In genomic region chr2:79254588-79255191, GRCm38 (mm10) we compare ENCODE assay signal across 9 mouse cellular contexts. TPM values are rescaled to one million over a fixed set of nuclear protein-coding genes. Genes with fewer than 3 reads are reported as not detected.
A peak's percentile ranks its signal among the peaks of the same experiment; 100 is the strongest.
DNase-seq lines count a peak whose midpoint lies in the region; ATAC-seq lines count a peak whose summit lies in the region.
"Had no signal": no experiment of that assay in that cellular context is flagged by ENCODE, and none has a peak within 500 bp of the region (broad histone marks: within the 10 kb centered on the region; RNA-seq: fewer than 3 reads in every experiment).

No protein-coding gene starts in this region.

- peak overlapping the region; percentile 50; the same call in 1 of the 2 replicates for H3K4me3 ChIP-seq in forebrain, embryonic 12.5 days (replicated peaks)
- H3K4me3 ChIP-seq in intestine, embryonic 15.5 days (replicated peaks), result no peak overlapping the region
- peak overlapping the region; percentile 68 for H3K4me3 ChIP-seq in midbrain, embryonic 10.5 days
- H3K4me3 ChIP-seq in stomach, embryonic 15.5 days (replicated peaks), result peak overlapping the region; percentile 47

- H3K27ac ChIP-seq in forebrain, embryonic 12.5 days, result 0 out of 2 replicates have a peak overlapping the region, but pooled peaks have one; percentile 15
- no peak overlapping the region for H3K27ac ChIP-seq in intestine, embryonic 15.5 days
- H3K27ac ChIP-seq in midbrain, embryonic 10.5 days (replicated peaks), result peak overlapping the region; percentile 81
- H3K27ac ChIP-seq in stomach, embryonic 15.5 days, result peak overlapping the region; percentile 46; the same call in 1 of the 2 replicates

- H3K4me2 ChIP-seq in forebrain, embryonic 12.5 days, result peak overlapping the region; percentile 91
- H3K4me2 ChIP-seq in intestine, embryonic 15.5 days (replicated peaks), result peak overlapping the region; percentile 83
- H3K4me2 ChIP-seq in stomach, embryonic 15.5 days, result peak overlapping the region; percentile 86

- 51% methylated on average over 3 of the region's 3 CpGs for WGBS in forebrain, embryonic 12.5 days
- 65% methylated on average over 3 of the region's 3 CpGs for WGBS in intestine, embryonic 15.5 days
- 59% methylated on average over 3 of the region's 3 CpGs for WGBS in midbrain, embryonic 10.5 days
- 67% methylated on average over 3 of the region's 3 CpGs for WGBS in stomach, embryonic 15.5 days

- peak; percentile 18 to 65 for DNase-seq in heart, adult 18-20 months
- DNase-seq in heart, postnatal 14 days, result no peak
- DNase-seq in midbrain, embryonic 10.5 days (ENCODE audit: low spot score), result no peak
- DNase-seq in left cerebral cortex, postnatal 10 days (ENCODE audit: extremely low spot score in 1 of 2, low spot score in 2 of 2), result no peak
- no peak for DNase-seq in embryo, embryonic 9.5 days (ENCODE audit: extremely low spot score)

- no peak overlapping the region for H3K9ac ChIP-seq in forebrain, embryonic 12.5 days
- H3K9ac ChIP-seq in intestine, embryonic 15.5 days, result no peak overlapping the region
- H3K9ac ChIP-seq in stomach, embryonic 15.5 days, result no peak overlapping the region

- intact Hi-C loops in heart, postnatal 14 days (cut with DNase I), result loop anchor here (5.0 to 10.0 kb wide), 2 partner anchors 170 to 387 kb away; partner anchors contain the start of gene Ube2e3
- intact Hi-C loops in left cerebral cortex, postnatal 10 days (cut with DNase I), result loop anchor here (5.0 kb wide), 1 partner anchor 292 kb away; no protein-coding TSS in a partner anchor

- H3K27me3 ChIP-seq in forebrain, embryonic 12.5 days, result peaks cover 24% of the 10 kb centered on the region
- peaks cover 3% of the 10 kb centered on the region; the same call in 1 of the 2 replicates for H3K27me3 ChIP-seq in intestine, embryonic 15.5 days (replicated peaks)
- H3K27me3 ChIP-seq in midbrain, embryonic 10.5 days (ENCODE audit: low read depth, poor library complexity, severe bottlenecking), result peaks cover 24% of the 10 kb centered on the region
- peaks cover 6% of the 10 kb centered on the region; the same call in 1 of the 2 replicates for H3K27me3 ChIP-seq in stomach, embryonic 15.5 days (replicated peaks)
- H3K27me3 ChIP-seq: Patski had no signal

- H3K4me1 ChIP-seq in forebrain, embryonic 12.5 days, result peaks cover 19% of the 10 kb centered on the region
- peaks cover 8% of the 10 kb centered on the region; the same call in 1 of the 2 replicates for H3K4me1 ChIP-seq in intestine, embryonic 15.5 days (replicated peaks)
- H3K4me1 ChIP-seq in midbrain, embryonic 10.5 days, result peaks cover 15% of the 10 kb centered on the region
- H3K4me1 ChIP-seq in stomach, embryonic 15.5 days, result 0 out of 2 replicates have a peak, but pooled peaks cover 3% of the 10 kb centered on the region

- no peaks in the 10 kb centered on the region for H3K9me3 ChIP-seq in forebrain, embryonic 12.5 days
- no peaks in the 10 kb centered on the region for H3K9me3 ChIP-seq in intestine, embryonic 15.5 days
- no peaks in the 10 kb centered on the region for H3K9me3 ChIP-seq in midbrain, embryonic 10.5 days (replicated peaks)
- H3K9me3 ChIP-seq in stomach, embryonic 15.5 days, result no peaks in the 10 kb centered on the region

- ATAC-seq in forebrain, embryonic 12.5 days (ENCODE audit: low FRiP score), result no peak
- ATAC-seq in intestine, embryonic 15.5 days, result peak; percentile 19; the same call in 1 of the 2 replicates
- ATAC-seq in stomach, embryonic 15.5 days (ENCODE audit: insufficient read depth, low FRiP score, low read depth), result no peak

- H3K36me3 ChIP-seq in forebrain, embryonic 12.5 days (replicated peaks), result no peaks in the 10 kb centered on the region
- no peaks in the 10 kb centered on the region for H3K36me3 ChIP-seq in intestine, embryonic 15.5 days
- H3K36me3 ChIP-seq in midbrain, embryonic 10.5 days, result no peaks in the 10 kb centered on the region
- H3K36me3 ChIP-seq in stomach, embryonic 15.5 days, result no peaks in the 10 kb centered on the region

RNA-seq across cellular contexts. Expression of gene Itga4, which starts 0.5 kb away (rescaled TPM):
- 1 to 10 TPM; 1.7 to 4.5 TPM for total RNA-seq in heart, adult 18-20 months (2021)
- 1 to 10 TPM; 3.2 to 4.2 TPM for total RNA-seq in heart, postnatal 14 days (2021)
- polyA plus RNA-seq in forebrain, embryonic 12.5 days (2016; fragmentation: Nextera tagmentation; extraction: Ambion mirVana), result 4.7 and 4.9 TPM in 2 replicates
- polyA plus RNA-seq in intestine, embryonic 15.5 days (2015; fragmentation: Nextera tagmentation; extraction: Ambion mirVana), result 3.8 and 3.9 TPM in 2 replicates
- polyA plus RNA-seq in midbrain, embryonic 10.5 days (2016; fragmentation: Nextera tagmentation; extraction: Ambion mirVana), result 7.9 and 10.4 TPM in 2 replicates
- polyA plus RNA-seq in stomach, embryonic 15.5 days (2015; fragmentation: Nextera tagmentation; extraction: Ambion mirVana), result 4.9 and 6.5 TPM in 2 replicates
- 10 to 100 TPM; 12.2 to 12.3 TPM for total RNA-seq in left cerebral cortex, postnatal 10 days (2021)

Comparison
In these comparisons a context has a peak if more than half of its experiments do, and no peak if none do; other contexts are left out.
1. DNase-seq: peak in heart, adult 18-20 months (2 of 2); none in heart, postnatal 14 days (0 of 2), midbrain, embryonic 10.5 days (single experiment), left cerebral cortex, postnatal 10 days (0 of 2) and embryo, embryonic 9.5 days (single experiment).
2. Peak in every context shown above with its lines, with median percentiles within 50 percentile points of each other: H3K4me2 ChIP-seq.